Mouse (Mus musculus) CD4-positive helper T cell, adult 2 months (primary cell): ENCODE measurements around the gene Plekha1.

Experiments used
- DNase-seq: peaks from one replicate; pipeline ENCODE4 v3.0.0-alpha.2; 2012; ENCODE audit warnings: low read depth, missing footprints, low spot score

Gene Plekha1

GRCm38 (mm10) chr7:130859926-130860325 is 5.6 kb upstream of the Plekha1 start:
- no peak for DNase-seq

GRCm38 (mm10) chr7:130860721-130861142 is 4.8 kb upstream of the Plekha1 start:
- no peak for DNase-seq

GRCm38 (mm10) chr7:130862501-130862900 is 3.1 kb upstream of the Plekha1 start:
- no peak for DNase-seq

- no peak for DNase-seq
Measured at GRCm38 (mm10) chr7:130864711-130865110, 845 bp upstream of the Plekha1 start.

- no peak for DNase-seq
Measured at GRCm38 (mm10) chr7:130866640-130867039, 1.1 kb downstream of the Plekha1 start.

- no peak for DNase-seq
Measured at GRCm38 (mm10) chr7:130867256-130867655, 1.7 kb downstream of the Plekha1 start.

GRCm38 (mm10) chr7:130884161-130884560 is 18.6 kb downstream of the Plekha1 start:
- no peak for DNase-seq

- peak; percentile 58 for DNase-seq
Measured at GRCm38 (mm10) chr7:130886246-130886645, 20.7 kb downstream of the Plekha1 start.

GRCm38 (mm10) chr7:130887946-130888345 is 22.4 kb downstream of the Plekha1 start:
- DNase-seq, result no peak

- no peak for DNase-seq
Measured at GRCm38 (mm10) chr7:130890871-130891270, 25.3 kb downstream of the Plekha1 start.

GRCm38 (mm10) chr7:130892973-130893372 is 27.4 kb downstream of the Plekha1 start:
- peak; percentile 73 for DNase-seq

GRCm38 (mm10) chr7:130894931-130895617 is 29.5 kb downstream of the Plekha1 start:
- DNase-seq, result no peak

- no peak for DNase-seq
Measured at GRCm38 (mm10) chr7:130895618-130895945, 30.0 kb downstream of the Plekha1 start.

- DNase-seq, result no peak
Measured at GRCm38 (mm10) chr7:130896064-130896463, 30.5 kb downstream of the Plekha1 start.

- DNase-seq, result no peak
Measured at GRCm38 (mm10) chr7:130897201-130897600, 31.6 kb downstream of the Plekha1 start.

- no peak for DNase-seq
Measured at GRCm38 (mm10) chr7:130898373-130898772, 32.8 kb downstream of the Plekha1 start.

- DNase-seq, result no peak
Measured at GRCm38 (mm10) chr7:130900233-130900848, 34.8 kb downstream of the Plekha1 start.

- no peak for DNase-seq
Measured at GRCm38 (mm10) chr7:130902929-130903328, 37.4 kb downstream of the Plekha1 start.

GRCm38 (mm10) chr7:130903505-130904074 is 38.0 kb downstream of the Plekha1 start:
- DNase-seq, result peak; percentile 33

GRCm38 (mm10) chr7:130904571-130905365 is 39.2 kb downstream of the Plekha1 start:
- no peak for DNase-seq

GRCm38 (mm10) chr7:130910841-130911240 is 45.3 kb downstream of the Plekha1 start:
- no peak for DNase-seq

GRCm38 (mm10) chr7:130914693-130915363 is 49.3 kb downstream of the Plekha1 start:
- peak; percentile 63 for DNase-seq
